Mouse (Mus musculus) myocyte (in vitro differentiated cells): Measurements from ENCODE around the gene Herc3.

ENCODE experiments used
- MAX ChIP-seq: IDR thresholded peaks from one replicate; pipeline ENCODE4 v1.6.1; 2011; ENCODE audit warnings: low read depth, mild to moderate bottlenecking, control low read depth
- POLR2A ChIP-seq: IDR thresholded peaks from one replicate; pipeline ENCODE4 v1.6.1; 2011; ENCODE audit warnings: low read depth, mild to moderate bottlenecking, control low read depth, moderate library complexity; ENCODE audit not compliant: insufficient read length
- TCF12 ChIP-seq: IDR thresholded peaks from one replicate; pipeline ENCODE4 v1.6.1; 2011; ENCODE audit warnings: mild to moderate bottlenecking, control low read depth; ENCODE audit not compliant: poor library complexity, insufficient read depth, severe bottlenecking
- USF1 ChIP-seq: IDR thresholded peaks from one replicate; pipeline ENCODE4 v1.6.1; 2011; ENCODE audit warnings: low read depth, mild to moderate bottlenecking, control low read depth, moderate library complexity

DNA sequence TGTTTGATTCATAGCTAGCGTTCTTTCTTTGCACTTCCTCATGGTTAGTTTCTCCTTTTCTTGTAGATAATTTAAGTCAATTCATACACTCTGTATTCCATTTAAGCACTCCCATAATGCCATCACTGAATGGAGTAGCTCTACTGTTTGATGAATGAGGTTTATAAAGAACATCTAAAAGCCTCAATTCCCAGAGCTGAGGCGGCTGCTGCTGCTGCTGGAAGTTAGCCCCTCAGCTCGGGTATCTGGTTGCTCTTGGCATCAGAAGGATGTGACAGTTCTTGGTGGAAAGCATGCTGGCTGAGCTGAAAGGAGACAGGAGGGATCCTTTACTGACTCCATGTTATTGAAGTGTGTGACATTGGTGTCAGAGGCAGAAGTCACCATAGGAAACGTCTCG, 18.1 kb downstream of the Herc3 start:
- TF ChIP-seq MAX (no peak), POLR2A (no peak), USF1 (no peak), TCF12 (no peak)
